Mouse (Mus musculus) limb, embryonic 12.5 days (tissue): ENCODE measurements around the gene Uox. TPM values are rescaled to one million over a fixed set of nuclear protein-coding genes. Genes with fewer than 3 reads are reported as not detected.

Experiments
- ATAC-seq: fragments of 200-750 bp; cut with Nextera tagmentation; 2 replicates; pipeline ENCODE4 v1.8.0; 2017; ENCODE audit warnings: low read depth, moderate TSS enrichment; ENCODE audit not compliant: insufficient number of reproducible peaks, insufficient read depth, low FRiP score, low TSS enrichment
- H3K27ac ChIP-seq: fragments of 300-500 bp; sonication (generic); 2 replicates; pipeline ENCODE4 v1.5.1; 2016; ENCODE audit warnings: mild to moderate bottlenecking, moderate library complexity
- H3K27me3 ChIP-seq: fragments of 300-500 bp; sonication (generic); 2 replicates; pipeline ENCODE4 v1.6.1; 2016; ENCODE audit warnings: mild to moderate bottlenecking, moderate library complexity
- H3K36me3 ChIP-seq: fragments of 300-500 bp; sonication (generic); 2 replicates; pipeline ENCODE4 v1.6.1; 2016; ENCODE audit warnings: mild to moderate bottlenecking, moderate library complexity
- H3K4me1 ChIP-seq: fragments of 300-500 bp; sonication (generic); replicated peaks from 2 replicates; pipeline ENCODE4 v1.6.1; 2016
- H3K4me2 ChIP-seq: fragments of 300-500 bp; sonication (generic); 2 replicates; pipeline ENCODE4 v1.6.1; 2016; ENCODE audit warnings: mild to moderate bottlenecking, moderate library complexity
- H3K4me3 ChIP-seq: fragments of 300-500 bp; sonication (generic); replicated peaks from 2 replicates; pipeline ENCODE4 v1.5.1; 2016; ENCODE audit warnings: mild to moderate bottlenecking
- H3K9ac ChIP-seq: fragments of 300-500 bp; sonication (generic); replicated peaks from 2 replicates; pipeline ENCODE4 v1.6.1; 2016; ENCODE audit warnings: mild to moderate bottlenecking, moderate library complexity
- H3K9me3 ChIP-seq: fragments of 300-500 bp; sonication (generic); 2 replicates; pipeline ENCODE4 v1.6.1; 2016; ENCODE audit warnings: mild to moderate bottlenecking, moderate library complexity
- WGBS: fragments of 180-500 bp; shearing (Covaris S2); methylation state at CpG from one replicate; pipeline ENCODE4 v1.1.7; 2016; 5-methylcytosine and 5-hydroxymethylcytosine counted together
- polyA plus RNA-seq: library from polyadenylated mRNA; unstranded; fragments of >200 nt; fragmentation: Nextera tagmentation; extraction: Ambion mirVana; gene quantifications from 2 replicates; pipeline ENCODE4 v1.2.1, GENCODE M21; 2016

Gene Uox
- polyA plus RNA-seq, 1 experiment from 2014 or later, result not detected

- Histone ChIP-seq H3K27ac (no peak overlapping the region), H3K4me3 (no peak overlapping the region), H3K9ac (no peak overlapping the region), H3K4me2 (no peak overlapping the region), H3K9me3 (no peaks in the 10 kb centered on the region), H3K4me1 (no peaks in the 10 kb centered on the region), H3K27me3 (no peaks in the 10 kb centered on the region), H3K36me3 (no peaks in the 10 kb centered on the region)
- no peak for ATAC-seq
- WGBS, result 83% methylated on average over 8 of the region's 8 CpGs
Measured at GRCm38 (mm10) chr3:146628227-146628982, 58.2 kb downstream of the Uox start.

GRCm38 (mm10) chr3:146632506-146632905, 62.3 kb downstream of the Uox start:
- Histone ChIP-seq H3K4me2 (no peak overlapping the region), H3K9me3 (no peaks in the 10 kb centered on the region), H3K4me3 (no peak overlapping the region), H3K36me3 (no peaks in the 10 kb centered on the region), H3K9ac (no peak overlapping the region), H3K27me3 (no peaks in the 10 kb centered on the region), H3K4me1 (no peaks in the 10 kb centered on the region), H3K27ac (no peak overlapping the region)
- 81% methylated on average over 5 of the region's 5 CpGs for WGBS
- ATAC-seq, result no peak

GRCm38 (mm10) chr3:146641818-146642427, 71.7 kb downstream of the Uox start:
- no peaks in the 10 kb centered on the region for H3K36me3 ChIP-seq
- H3K4me2 ChIP-seq, result no peak overlapping the region
- H3K9ac ChIP-seq, result no peak overlapping the region
- no peak overlapping the region for H3K27ac ChIP-seq
- no peaks in the 10 kb centered on the region for H3K4me1 ChIP-seq
- no peaks in the 10 kb centered on the region for H3K27me3 ChIP-seq
- H3K4me3 ChIP-seq, result no peak overlapping the region
- H3K9me3 ChIP-seq, result peaks cover 4% of the 10 kb centered on the region; the same call in 1 of the 2 replicates
- no peak for ATAC-seq
- 32% methylated on average over 4 of the region's 4 CpGs for WGBS

GRCm38 (mm10) chr3:146649311-146649894, 79.2 kb downstream of the Uox start:
- Histone ChIP-seq H3K4me3 (no peak overlapping the region), H3K36me3 (no peaks in the 10 kb centered on the region), H3K27ac (no peak overlapping the region), H3K27me3 (peaks cover 3% of the 10 kb centered on the region; the same call in 1 of the 2 replicates), H3K9me3 (no peaks in the 10 kb centered on the region), H3K4me1 (no peaks in the 10 kb centered on the region), H3K4me2 (no peak overlapping the region), H3K9ac (no peak overlapping the region)
- ATAC-seq, result no peak
- WGBS, result 81% methylated on average over 10 of the region's 10 CpGs

GRCm38 (mm10) chr3:146650716-146651115, 80.5 kb downstream of the Uox start:
- ATAC-seq, result no peak
- Histone ChIP-seq H3K27me3 (peaks cover 3% of the 10 kb centered on the region; the same call in 1 of the 2 replicates), H3K4me1 (no peaks in the 10 kb centered on the region), H3K9me3 (no peaks in the 10 kb centered on the region), H3K9ac (no peak overlapping the region), H3K36me3 (no peaks in the 10 kb centered on the region), H3K4me3 (no peak overlapping the region), H3K4me2 (no peak overlapping the region), H3K27ac (no peak overlapping the region)
- WGBS, result 88% methylated on average over 10 of the region's 10 CpGs

- Histone ChIP-seq H3K9ac (no peak within 1 kb of the TSS), H3K36me3 (no peaks in the 10 kb centered on the region), H3K4me1 (no peaks in the 10 kb centered on the region), H3K27me3 (peaks cover 3% of the 10 kb centered on the region; the same call in 1 of the 2 replicates), H3K9me3 (no peaks in the 10 kb centered on the region), H3K4me3 (no peak within 1 kb of the TSS), H3K27ac (no peak within 1 kb of the TSS), H3K4me2 (no peak within 1 kb of the TSS)
- no peak for ATAC-seq
- WGBS, result 87% methylated on average over 3 of the region's 3 CpGs
Measured at GRCm38 (mm10) chr3:146651217-146651616, 81.0 kb downstream of the Uox start, which contains the start of gene 4930503B20Rik. TSS of gene 4930503B20Rik (minus strand) at chr3:146651317.

- no peak for ATAC-seq
- no peaks in the 10 kb centered on the region for H3K9me3 ChIP-seq
- 89% methylated on average over 5 of the region's 5 CpGs for WGBS
- H3K27me3 ChIP-seq, result peaks cover 3% of the 10 kb centered on the region; the same call in 1 of the 2 replicates
- H3K9ac ChIP-seq, result no peak overlapping the region
- H3K27ac ChIP-seq, result no peak overlapping the region
- H3K4me2 ChIP-seq, result no peak overlapping the region
- no peaks in the 10 kb centered on the region for H3K4me1 ChIP-seq
- no peaks in the 10 kb centered on the region for H3K36me3 ChIP-seq
- no peak overlapping the region for H3K4me3 ChIP-seq
Measured at GRCm38 (mm10) chr3:146652431-146652830, 82.2 kb downstream of the Uox start.

- no peaks in the 10 kb centered on the region for H3K36me3 ChIP-seq
- 73% methylated on average over 6 of the region's 6 CpGs for WGBS
- H3K4me2 ChIP-seq, result no peak overlapping the region
- no peak overlapping the region for H3K9ac ChIP-seq
- H3K4me1 ChIP-seq, result no peaks in the 10 kb centered on the region
- H3K27me3 ChIP-seq, result no peaks in the 10 kb centered on the region
- no peak overlapping the region for H3K4me3 ChIP-seq
- H3K9me3 ChIP-seq, result no peaks in the 10 kb centered on the region
- H3K27ac ChIP-seq, result no peak overlapping the region
- ATAC-seq, result no peak
Measured at GRCm38 (mm10) chr3:146653692-146654091, 83.5 kb downstream of the Uox start.

GRCm38 (mm10) chr3:146655111-146655577, 84.9 kb downstream of the Uox start:
- Histone ChIP-seq H3K9me3 (no peaks in the 10 kb centered on the region), H3K27ac (no peak overlapping the region), H3K4me2 (no peak overlapping the region), H3K4me3 (no peak overlapping the region), H3K9ac (no peak overlapping the region), H3K4me1 (no peaks in the 10 kb centered on the region), H3K27me3 (no peaks in the 10 kb centered on the region), H3K36me3 (no peaks in the 10 kb centered on the region)
- 64% methylated on average over 2 of the region's 2 CpGs for WGBS
- ATAC-seq, result no peak

- Histone ChIP-seq H3K9ac (no peak overlapping the region), H3K9me3 (no peaks in the 10 kb centered on the region), H3K4me1 (no peaks in the 10 kb centered on the region), H3K27ac (no peak overlapping the region), H3K27me3 (no peaks in the 10 kb centered on the region), H3K36me3 (no peaks in the 10 kb centered on the region), H3K4me3 (no peak overlapping the region), H3K4me2 (no peak overlapping the region)
- 93% methylated on average over 5 of the region's 5 CpGs for WGBS
- no peak for ATAC-seq
Measured at GRCm38 (mm10) chr3:146657433-146657832, 87.2 kb downstream of the Uox start.

- no peaks in the 10 kb centered on the region for H3K27me3 ChIP-seq
- ATAC-seq, result no peak
- H3K27ac ChIP-seq, result no peak overlapping the region
- H3K9me3 ChIP-seq, result no peaks in the 10 kb centered on the region
- H3K4me3 ChIP-seq, result no peak overlapping the region
- H3K9ac ChIP-seq, result no peak overlapping the region
- no peaks in the 10 kb centered on the region for H3K4me1 ChIP-seq
- 96% methylated on average over 1 of the region's 1 CpGs for WGBS
- no peaks in the 10 kb centered on the region for H3K36me3 ChIP-seq
- no peak overlapping the region for H3K4me2 ChIP-seq
Measured at GRCm38 (mm10) chr3:146658061-146658639, 87.9 kb downstream of the Uox start.
